ENCODE assay signal across 28 mouse cellular contexts in the genomic region with DNA sequence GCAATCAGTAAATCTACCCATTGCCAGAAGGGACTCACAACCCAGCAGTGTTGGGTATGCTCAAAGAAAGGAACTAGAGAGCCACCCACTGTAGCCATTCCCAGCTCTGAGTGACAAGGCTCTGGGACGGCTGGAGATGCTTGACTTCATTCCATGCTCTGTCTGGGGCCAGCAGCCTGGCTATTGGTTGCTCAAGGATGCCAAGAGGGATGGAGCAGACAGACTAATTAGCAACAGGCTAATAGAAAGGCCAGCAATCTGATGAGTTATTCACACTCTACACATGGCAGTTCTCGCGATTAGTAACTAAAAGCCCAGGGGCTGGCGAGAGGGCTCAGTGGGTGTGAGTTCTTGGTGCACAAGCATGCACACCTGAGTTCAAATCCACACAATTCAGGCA. TPM values are rescaled to one million over a fixed set of nuclear protein-coding genes. Genes with fewer than 3 reads are reported as not detected.
DNase-seq lines count a peak whose midpoint lies in the region; ATAC-seq and TF ChIP-seq lines count a peak whose summit lies in the region.
"Had no signal": no experiment of that assay in that cellular context is flagged by ENCODE, and none has a peak within 500 bp of the region (broad histone marks: within the 10 kb centered on the region; RNA-seq: fewer than 3 reads in every experiment).

No protein-coding gene starts in this region.

- 23% methylated on average over 4 of the region's 4 CpGs for WGBS in forebrain, embryonic 14.5 days
- 73% methylated on average over 4 of the region's 4 CpGs for WGBS in forebrain, embryonic 10.5 days
- WGBS in kidney, postnatal 0 days: 67% methylated on average over 4 of the region's 4 CpGs

- no peak overlapping the region for H3K4me2 ChIP-seq in forebrain, embryonic 14.5 days (ENCODE audit: low read length)
- no peak overlapping the region for H3K4me2 ChIP-seq in kidney, postnatal 0 days (ENCODE audit: low read length)
- H3K4me2 ChIP-seq: embryonic facial prominence, embryonic 13.5 days; heart, embryonic 13.5 days; hindbrain, embryonic 14.5 days had no signal

- H3K27me3 ChIP-seq in forebrain, embryonic 14.5 days (replicated peaks; ENCODE audit: control insufficient read depth, insufficient read depth, low read length): no peaks in the 10 kb centered on the region
- no peaks in the 10 kb centered on the region for H3K27me3 ChIP-seq in forebrain, embryonic 10.5 days (ENCODE audit: poor library complexity, severe bottlenecking)
- H3K27me3 ChIP-seq in kidney, postnatal 0 days (ENCODE audit: insufficient read depth, low read length): no peaks in the 10 kb centered on the region
- H3K27me3 ChIP-seq: heart, embryonic 13.5 days had no signal

- peaks cover 14% of the 10 kb centered on the region for H3K36me3 ChIP-seq in forebrain, embryonic 14.5 days (ENCODE audit: control insufficient read depth, insufficient read depth, low read length)
- H3K36me3 ChIP-seq in forebrain, embryonic 10.5 days (replicated peaks): peaks cover 36% of the 10 kb centered on the region
- 0 out of 2 replicates have a peak, but pooled peaks cover 4% of the 10 kb centered on the region for H3K36me3 ChIP-seq in kidney, postnatal 0 days (ENCODE audit: insufficient read depth, low read length)

- ATAC-seq in forebrain, embryonic 14.5 days: no peak; the same call in 1 of the 2 replicates
- 0 out of 2 replicates have a peak, but pooled peaks have one; percentile 41 for ATAC-seq in kidney, postnatal 0 days (replicated peaks; ENCODE audit: low FRiP score, low read depth)
- ATAC-seq: activated CD4-positive, CD25-positive, alpha-beta regulatory T cell, adult 4 months; hindbrain, postnatal 0 days; inflammation-experienced regulatory T-cells, adult 6 months; intestine, embryonic 16.5 days had no signal

- H3K9me3 ChIP-seq in forebrain, embryonic 14.5 days (replicated peaks; ENCODE audit: control insufficient read depth, low read length): no peaks in the 10 kb centered on the region
- no peaks in the 10 kb centered on the region for H3K9me3 ChIP-seq in forebrain, embryonic 10.5 days
- no peaks in the 10 kb centered on the region for H3K9me3 ChIP-seq in kidney, postnatal 0 days (replicated peaks; ENCODE audit: low read length)
- H3K9me3 ChIP-seq: embryonic facial prominence, embryonic 10.5 days; embryonic facial prominence, embryonic 13.5 days; heart, embryonic 10.5 days; heart, embryonic 13.5 days had no signal

- H3K4me3 ChIP-seq in forebrain, embryonic 14.5 days (ENCODE audit: low read depth, low read length): no peak overlapping the region
- H3K4me3 ChIP-seq in forebrain, embryonic 10.5 days: no peak overlapping the region
- no peak overlapping the region for H3K4me3 ChIP-seq in kidney, postnatal 0 days (replicated peaks; ENCODE audit: low read depth, low read length)
- no peak overlapping the region for H3K4me3 ChIP-seq in embryonic fibroblast, embryonic 13.5 days (ENCODE audit: insufficient read depth, low read length)
- H3K4me3 ChIP-seq: embryonic facial prominence, embryonic 10.5 days; embryonic facial prominence, embryonic 13.5 days; heart, embryonic 10.5 days; heart, embryonic 13.5 days had no signal

- peak; percentile 52 for DNase-seq in forebrain, embryonic 14.5 days (ENCODE audit: low spot score)
- no peak for DNase-seq in forebrain, embryonic 10.5 days (ENCODE audit: extremely low spot score, low spot score)
- no peak for DNase-seq in kidney, postnatal 0 days (ENCODE audit: low spot score)
- no peak for DNase-seq in kidney, postnatal 36 days
- DNase-seq in heart, adult 8-10 months (ENCODE audit: low spot score): no peak
- DNase-seq: adrenal gland, adult 8-10 months; adrenal gland, postnatal 25 days; B cell, adult 2 months; cerebellum, adult 8-10 months; cerebellum, postnatal 36 days; embryo, embryonic 11 days; gastrocnemius, postnatal 25 days; heart, adult 18-20 months; heart, postnatal 14 days; heart, postnatal 4 days; kidney, adult 18-20 months; kidney, adult 9 months had no signal

- 0 out of 2 replicates have a peak, but pooled peaks have one; percentile 16 for TF ChIP-seq POLR2A in embryonic fibroblast, embryonic 13.5 days (IDR thresholded peaks at IDR 0.05; ENCODE audit: low read depth, low read length)

- no peak for TF ChIP-seq CTCF in kidney, postnatal 0 days (IDR thresholded peaks at IDR 0.05; ENCODE audit: low read depth)
- TF ChIP-seq CTCF in embryonic fibroblast, embryonic 13.5 days (IDR thresholded peaks at IDR 0.05; ENCODE audit: borderline replicate concordance, insufficient read depth, low read length): no peak

- H3K9ac ChIP-seq in forebrain, embryonic 14.5 days (ENCODE audit: low read length): no peak overlapping the region
- H3K9ac ChIP-seq in kidney, postnatal 0 days (ENCODE audit: low read depth, low read length): no peak overlapping the region
- H3K9ac ChIP-seq: embryonic facial prominence, embryonic 13.5 days; heart, embryonic 13.5 days; hindbrain, embryonic 14.5 days had no signal

- H3K27ac ChIP-seq in forebrain, embryonic 14.5 days (ENCODE audit: low read depth, low read length): no peak overlapping the region
- H3K27ac ChIP-seq in forebrain, embryonic 10.5 days: no peak overlapping the region
- no peak overlapping the region for H3K27ac ChIP-seq in kidney, postnatal 0 days
- H3K27ac ChIP-seq in embryonic fibroblast, embryonic 13.5 days (ENCODE audit: insufficient read depth, low read length): no peak overlapping the region
- H3K27ac ChIP-seq: embryonic facial prominence, embryonic 10.5 days; embryonic facial prominence, embryonic 13.5 days; heart, embryonic 10.5 days; heart, embryonic 13.5 days; hindbrain, embryonic 14.5 days; hindbrain, postnatal 0 days had no signal

- peaks cover 13% of the 10 kb centered on the region for H3K4me1 ChIP-seq in forebrain, embryonic 14.5 days (ENCODE audit: control insufficient read depth, insufficient read depth, low read length)
- peaks cover 46% of the 10 kb centered on the region for H3K4me1 ChIP-seq in forebrain, embryonic 10.5 days
- H3K4me1 ChIP-seq in kidney, postnatal 0 days (replicated peaks; ENCODE audit: insufficient read depth, low read length): no peaks in the 10 kb centered on the region
- no peaks in the 10 kb centered on the region for H3K4me1 ChIP-seq in embryonic fibroblast, embryonic 13.5 days (ENCODE audit: control insufficient read depth, insufficient read depth, low read length)

RNA-seq across cellular contexts. Expression of a gene that starts 5.6 kb away (rescaled TPM):
- 16.3 and 17.4 TPM in 2 replicates for polyA plus RNA-seq in forebrain, embryonic 14.5 days (2014; fragmentation: Nextera tagmentation; extraction: Ambion mirVana)
- 21.8 and 22.3 TPM in 2 replicates for polyA plus RNA-seq in forebrain, embryonic 10.5 days (2016; fragmentation: Nextera tagmentation; extraction: Ambion mirVana)
- 29.1 and 30.6 TPM in 2 replicates for polyA plus RNA-seq in kidney, postnatal 0 days (2015; fragmentation: Nextera tagmentation; extraction: Ambion mirVana)
- polyA plus RNA-seq in embryonic fibroblast, embryonic 13.5 days (2011; ENCODE audit: insufficient read length, low read depth, missing spikeins): 36.4 and 60.3 TPM in 2 replicates
- 1 to 10 TPM; 3.5 to 6.6 (median 4.9) TPM for total RNA-seq in heart, adult 8-10 months (2022)
- total RNA-seq: MEL had no signal
